Mouse (Mus musculus) limb, embryonic 11.5 days (tissue): Measurements from ENCODE around the gene Sprr2j-ps. TPM values are rescaled to one million over a fixed set of nuclear protein-coding genes. Genes with fewer than 3 reads are reported as not detected.

Experiments
- ATAC-seq: fragments of 200-750 bp; cut with Nextera tagmentation; 2 replicates; pipeline ENCODE4 v1.8.0; 2017; ENCODE audit warnings: low read depth; ENCODE audit not compliant: insufficient number of reproducible peaks, low FRiP score, low TSS enrichment
- DNase-seq: peaks from one replicate; pipeline ENCODE4 v3.0.0-alpha.2; 2015; ENCODE audit warnings: low spot score
- H3K27ac ChIP-seq: fragments of 300-500 bp; sonication (generic); replicated peaks from 2 replicates; pipeline ENCODE4 v1.5.1; 2014; ENCODE audit warnings: low read depth, mild to moderate bottlenecking, low read length
- H3K27me3 ChIP-seq: fragments of 300-500 bp; sonication (generic); 2 replicates; pipeline ENCODE4 v1.6.1; 2014; ENCODE audit warnings: mild to moderate bottlenecking, low read length, mixed read lengths; ENCODE audit not compliant: control insufficient read depth, insufficient read depth
- H3K36me3 ChIP-seq: fragments of 300-500 bp; sonication (generic); 2 replicates; pipeline ENCODE4 v1.6.1; 2014; ENCODE audit warnings: mild to moderate bottlenecking, low read length, moderate library complexity, mixed read lengths; ENCODE audit not compliant: control insufficient read depth, insufficient read depth
- H3K4me1 ChIP-seq: fragments of 300-500 bp; sonication (generic); 2 replicates; pipeline ENCODE4 v1.6.1; 2014; ENCODE audit warnings: low read length, mixed read lengths; ENCODE audit not compliant: control insufficient read depth, insufficient read depth
- H3K4me2 ChIP-seq: fragments of 300-500 bp; sonication (generic); 2 replicates; pipeline ENCODE4 v1.6.1; 2014; ENCODE audit warnings: low read depth, mild to moderate bottlenecking, moderate library complexity; ENCODE audit not compliant: severe bottlenecking
- H3K4me3 ChIP-seq: fragments of 300-500 bp; sonication (generic); 2 replicates; pipeline ENCODE4 v1.5.1; 2014; ENCODE audit warnings: low read depth, low read length
- H3K9ac ChIP-seq: fragments of 300-500 bp; sonication (generic); 2 replicates; pipeline ENCODE4 v1.6.1; 2014; ENCODE audit warnings: mild to moderate bottlenecking, low read length
- H3K9me3 ChIP-seq: fragments of 300-500 bp; sonication (generic); 2 replicates; pipeline ENCODE4 v1.6.1; 2016; ENCODE audit warnings: low read length; ENCODE audit not compliant: control insufficient read depth
- WGBS: fragments of 180-500 bp; shearing (Covaris S2); extraction: QIAGEN DNeasy Blood & Tissue Kit; methylation state at CpG from one replicate; pipeline ENCODE4 v1.1.7; 2014; 5-methylcytosine and 5-hydroxymethylcytosine counted together
- polyA plus RNA-seq: library from polyadenylated mRNA; unstranded; fragments of >200 nt; fragmentation: Nextera tagmentation; extraction: Ambion mirVana; gene quantifications from 2 replicates; pipeline ENCODE4 v1.2.1, GENCODE M21; 2014

The Sprr2j-ps gene
- polyA plus RNA-seq, 1 experiment from 2014 or later = not detected

DNA sequence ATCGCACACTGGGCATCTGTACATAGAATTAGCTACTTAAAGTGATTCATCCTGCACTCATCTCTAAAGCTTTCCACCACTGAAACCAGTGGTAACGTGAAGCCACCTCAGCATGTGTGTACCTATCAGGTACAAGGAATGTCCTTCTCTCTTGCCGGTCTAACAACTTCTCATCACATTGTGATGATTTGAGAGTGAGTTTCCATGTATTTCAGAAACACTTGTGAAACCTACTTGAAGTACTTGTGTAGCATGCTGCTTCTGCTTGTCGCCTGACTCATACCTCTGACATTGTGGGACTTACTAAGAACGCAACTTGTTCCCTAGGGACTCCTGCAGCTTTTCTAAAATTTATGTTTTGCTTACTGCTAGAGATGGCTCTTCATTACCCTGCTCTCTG, 37.3 kb downstream of the Sprr2j-ps start:
- H3K4me1 ChIP-seq = no peaks in the 10 kb centered on the region
- no peaks in the 10 kb centered on the region for H3K36me3 ChIP-seq
- no peak overlapping the region for H3K9ac ChIP-seq
- WGBS = 88% methylated on average over 5 of the region's 5 CpGs
- DNase-seq (no peak), ATAC-seq (no peak)
- no peak overlapping the region for H3K4me2 ChIP-seq
- no peaks in the 10 kb centered on the region for H3K9me3 ChIP-seq
- no peaks in the 10 kb centered on the region for H3K27me3 ChIP-seq
- no peak overlapping the region for H3K4me3 ChIP-seq
- no peak overlapping the region for H3K27ac ChIP-seq

DNA sequence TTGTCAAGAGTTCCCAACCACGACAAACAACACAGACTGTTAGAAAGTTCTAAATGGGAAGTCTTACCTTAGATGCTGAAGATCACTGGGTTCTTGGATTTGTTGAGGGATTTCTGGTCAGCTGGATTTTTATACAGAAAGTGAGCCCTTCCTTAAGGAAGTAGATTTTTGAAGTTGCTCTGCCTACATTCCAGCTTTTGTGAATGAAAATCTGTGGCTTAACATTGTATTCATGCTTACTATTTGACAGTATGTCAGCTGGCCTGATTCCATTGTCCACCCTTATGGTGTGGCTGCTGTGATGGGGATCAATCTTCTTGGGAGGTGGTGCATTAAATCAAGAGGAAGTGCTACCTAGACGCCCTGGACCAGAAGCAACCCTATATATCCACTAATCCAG, 40.7 kb downstream of the Sprr2j-ps start, which contains the start of gene Sprr3:
TSS of gene Sprr3 (minus strand) at position 101 of the 400 bp plus-strand sequence.
- WGBS = 74% methylated on average over 2 of the region's 2 CpGs
- DNase-seq (no peak), ATAC-seq (no peak)
- Histone ChIP-seq H3K4me1 (no peaks in the 10 kb centered on the region), H3K4me3 (no peak within 1 kb of the TSS), H3K4me2 (no peak within 1 kb of the TSS), H3K36me3 (no peaks in the 10 kb centered on the region), H3K27me3 (no peaks in the 10 kb centered on the region), H3K27ac (no peak within 1 kb of the TSS), H3K9ac (no peak within 1 kb of the TSS), H3K9me3 (no peaks in the 10 kb centered on the region)

DNA sequence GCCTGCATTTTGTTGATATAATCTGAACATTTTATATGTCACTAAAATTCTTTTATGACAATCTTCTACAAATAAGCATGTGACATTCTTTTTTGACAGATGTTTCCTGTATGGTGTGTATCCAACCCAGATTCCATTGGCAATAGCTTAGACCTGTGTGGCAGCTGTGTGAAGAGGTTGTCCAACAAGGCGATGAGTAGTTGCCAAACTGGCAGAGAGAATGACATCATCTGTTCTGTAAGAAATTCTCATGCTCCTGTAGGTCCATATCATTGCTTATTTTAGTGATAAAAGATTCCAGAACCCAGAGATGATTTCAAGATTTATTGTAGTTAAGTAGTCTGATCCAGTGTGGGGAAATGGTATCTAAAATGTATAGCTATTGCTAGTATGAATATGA, 48.7 kb downstream of the Sprr2j-ps start:
- DNase-seq = no peak
- Histone ChIP-seq H3K27me3 (no peaks in the 10 kb centered on the region), H3K4me2 (no peak overlapping the region), H3K4me3 (no peak overlapping the region), H3K9ac (no peak overlapping the region), H3K36me3 (no peaks in the 10 kb centered on the region), H3K9me3 (no peaks in the 10 kb centered on the region), H3K27ac (no peak overlapping the region), H3K4me1 (no peaks in the 10 kb centered on the region)
- 80% methylated on average over 1 of the region's 1 CpGs for WGBS
- no peak for ATAC-seq

DNA sequence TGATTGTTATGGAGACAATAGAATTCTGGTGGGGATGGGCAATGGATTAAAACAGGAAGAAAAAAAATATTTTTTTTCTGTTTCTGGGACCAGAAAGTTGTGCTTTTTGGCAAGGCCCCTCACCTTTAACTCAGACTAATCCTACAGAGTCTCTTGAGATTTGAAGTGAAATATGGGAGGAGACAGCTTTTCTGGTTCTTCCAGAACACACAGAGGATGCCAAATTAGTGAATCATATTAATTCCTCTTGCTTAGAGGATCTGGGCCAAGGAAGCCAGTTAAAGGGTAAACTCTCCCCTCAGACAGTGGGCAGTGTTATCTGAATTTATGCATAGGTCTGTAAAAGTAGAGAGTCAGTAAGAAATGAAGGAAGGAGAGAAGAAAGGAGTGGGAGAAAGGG, 49.5 kb downstream of the Sprr2j-ps start:
- H3K4me3 ChIP-seq = no peak overlapping the region
- no peaks in the 10 kb centered on the region for H3K4me1 ChIP-seq
- no peak for DNase-seq
- H3K9ac ChIP-seq = no peak overlapping the region
- H3K4me2 ChIP-seq = no peak overlapping the region
- no peak overlapping the region for H3K27ac ChIP-seq
- H3K27me3 ChIP-seq = no peaks in the 10 kb centered on the region
- H3K9me3 ChIP-seq = no peaks in the 10 kb centered on the region
- H3K36me3 ChIP-seq = no peaks in the 10 kb centered on the region
- ATAC-seq = no peak

Other genes starting within 250 kb of the Sprr2j-ps start
- gene Sprr2a1, start 202.3 kb upstream of the Sprr2j-ps start, polyA plus RNA-seq = not detected in 2 replicates
- 0.37 TPM in 1 of 2 replicates, not detected in the other for gene Sprr2a2, start 202.2 kb upstream of the Sprr2j-ps start, polyA plus RNA-seq
- not detected in 2 replicates for gene Sprr2a3, start 132.7 kb upstream of the Sprr2j-ps start, polyA plus RNA-seq
- gene Sprr2b, start 101.5 kb upstream of the Sprr2j-ps start, polyA plus RNA-seq = not detected in 2 replicates
- gene Sprr2d, start 78.9 kb upstream of the Sprr2j-ps start, polyA plus RNA-seq = not detected in 2 replicates
- not detected in 2 replicates for gene Sprr2e, start 65.9 kb upstream of the Sprr2j-ps start, polyA plus RNA-seq
- gene Sprr2f, start 52.9 kb upstream of the Sprr2j-ps start, polyA plus RNA-seq = not detected in 2 replicates
- not detected in 2 replicates for gene Sprr2h, start 32.4 kb upstream of the Sprr2j-ps start, polyA plus RNA-seq
- not detected in 2 replicates for gene Sprr2i, start 10.1 kb upstream of the Sprr2j-ps start, polyA plus RNA-seq
- 4.9 and 5.8 TPM in 2 replicates for gene Gm9774, start 11.3 kb downstream of the Sprr2j-ps start, polyA plus RNA-seq
- gene Sprr2k, start 14.5 kb downstream of the Sprr2j-ps start, polyA plus RNA-seq = not detected in 2 replicates
- not detected in 2 replicates for gene Sprr1b, start 20.7 kb downstream of the Sprr2j-ps start, polyA plus RNA-seq
- gene Sprr3, start 40.6 kb downstream of the Sprr2j-ps start, polyA plus RNA-seq = not detected in 2 replicates
- not detected in 2 replicates for gene Sprr1a, start 67.8 kb downstream of the Sprr2j-ps start, polyA plus RNA-seq
- gene Sprr4, start 82.4 kb downstream of the Sprr2j-ps start, polyA plus RNA-seq = not detected in 2 replicates
- not detected in 2 replicates for gene 2310046K23Rik, start 116.4 kb downstream of the Sprr2j-ps start, polyA plus RNA-seq
- gene Ivl, start 155.7 kb downstream of the Sprr2j-ps start, polyA plus RNA-seq = not detected in 2 replicates
- not detected in 2 replicates for gene Smcp, start 170.9 kb downstream of the Sprr2j-ps start, polyA plus RNA-seq
- not detected in 2 replicates for gene 2210017I01Rik, start 189.4 kb downstream of the Sprr2j-ps start, polyA plus RNA-seq
- gene Lce6a, start 203.6 kb downstream of the Sprr2j-ps start, polyA plus RNA-seq = not detected in 2 replicates
- not detected in 2 replicates for gene Lce1a1, start 230.2 kb downstream of the Sprr2j-ps start, polyA plus RNA-seq
- gene Lce1b, start 238.8 kb downstream of the Sprr2j-ps start, polyA plus RNA-seq = not detected in 2 replicates